Mouse (Mus musculus) lung, postnatal 0 days (tissue): ENCODE data around the gene Ccl6.

Source experiments
- CTCF ChIP-seq: IDR thresholded peaks from 2 replicates; pipeline ENCODE4 v1.5.1; 2016; ENCODE audit warnings: antibody characterized with exemption, mild to moderate bottlenecking
- EP300 ChIP-seq: IDR thresholded peaks from 2 replicates; pipeline ENCODE4 v1.6.1; 2016; ENCODE audit warnings: antibody characterized with exemption, mild to moderate bottlenecking, control low read depth

DNA sequence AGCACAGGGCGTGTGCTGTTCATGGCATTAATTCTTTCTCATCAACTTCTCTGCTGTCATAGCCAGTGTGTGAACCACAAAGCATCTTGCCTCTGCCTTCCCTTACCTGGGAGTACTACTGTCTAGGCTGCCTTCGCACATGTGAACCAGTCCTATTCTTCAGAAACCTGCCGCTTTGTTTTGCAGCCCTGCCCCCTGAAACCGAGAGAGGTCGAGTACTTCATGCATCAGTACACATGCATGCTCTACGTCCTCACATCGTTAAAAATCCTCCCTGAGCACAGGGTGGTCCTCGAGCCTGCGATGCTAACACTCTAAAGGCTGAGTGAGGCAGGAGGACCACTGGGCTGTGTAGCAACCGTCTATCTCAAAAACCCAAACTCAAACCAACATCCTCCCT is 35.8 kb downstream of the Ccl6 start:
- TF ChIP-seq CTCF (no peak), EP300 (no peak)
